Mouse (Mus musculus) hindbrain, embryonic 15.5 days (tissue): ENCODE measurements at regions not wholly inside any gene's neighbourhood (a gene's known extent, or its start where the extent isn't known, plus 50 kb on each side); places are given as distances from the start of the nearest gene placed in this dataset.

Experiments
- ATAC-seq: fragments of 200-750 bp; cut with Nextera tagmentation; 2 replicates; pipeline ENCODE4 v1.8.0; 2017; ENCODE audit warnings: low read depth, moderate number of reproducible peaks, moderate TSS enrichment; ENCODE audit not compliant: low FRiP score
- H3K27ac ChIP-seq: fragments of 300-500 bp; sonication (generic); replicated peaks from 2 replicates; pipeline ENCODE4 v1.5.1; 2015; ENCODE audit warnings: mild to moderate bottlenecking, inconsistent platforms
- H3K27me3 ChIP-seq: fragments of 300-500 bp; sonication (generic); 2 replicates; pipeline ENCODE4 v1.6.1; 2015; ENCODE audit warnings: control low read depth, inconsistent platforms
- H3K36me3 ChIP-seq: fragments of 300-500 bp; sonication (generic); 2 replicates; pipeline ENCODE4 v1.6.1; 2015; ENCODE audit warnings: control low read depth, inconsistent platforms
- H3K4me1 ChIP-seq: fragments of 300-500 bp; sonication (generic); replicated peaks from 2 replicates; pipeline ENCODE4 v1.6.1; 2015; ENCODE audit warnings: control low read depth, inconsistent platforms
- H3K4me2 ChIP-seq: fragments of 300-500 bp; sonication (generic); 2 replicates; pipeline ENCODE4 v1.6.1; 2015; ENCODE audit warnings: moderate library complexity, mild to moderate bottlenecking, inconsistent platforms
- H3K4me3 ChIP-seq: fragments of 300-500 bp; sonication (generic); 2 replicates; pipeline ENCODE4 v1.5.1; 2015; ENCODE audit warnings: mild to moderate bottlenecking, inconsistent platforms
- H3K9ac ChIP-seq: fragments of 300-500 bp; sonication (generic); 2 replicates; pipeline ENCODE4 v1.6.1; 2015; ENCODE audit warnings: inconsistent platforms
- H3K9me3 ChIP-seq: fragments of 300-500 bp; sonication (generic); 2 replicates; pipeline ENCODE4 v1.6.1; 2016; ENCODE audit warnings: control low read depth, inconsistent platforms
- WGBS: fragments of 180-500 bp; shearing (Covaris S2); methylation state at CpG from one replicate; pipeline ENCODE4 v1.1.7; 2015; 5-methylcytosine and 5-hydroxymethylcytosine counted together

GRCm38 (mm10) chr6:117356101-117356500 is 187.8 kb downstream of the Cxcl12 start:
- no peak for ATAC-seq
- H3K4me3 ChIP-seq = no peak overlapping the region
- H3K4me1 ChIP-seq = no peaks in the 10 kb centered on the region
- no peak overlapping the region for H3K27ac ChIP-seq
- H3K27me3 ChIP-seq = no peaks in the 10 kb centered on the region
- H3K4me2 ChIP-seq = no peak overlapping the region
- no peak overlapping the region for H3K9ac ChIP-seq
- 97% methylated on average over 1 of the region's 1 CpGs for WGBS
- no peaks in the 10 kb centered on the region for H3K36me3 ChIP-seq
- H3K9me3 ChIP-seq = no peaks in the 10 kb centered on the region

GRCm38 (mm10) chr6:117359401-117359800 is 191.1 kb downstream of the Cxcl12 start:
- Histone ChIP-seq H3K27me3 (no peaks in the 10 kb centered on the region), H3K36me3 (no peaks in the 10 kb centered on the region), H3K4me3 (no peak overlapping the region), H3K9me3 (no peaks in the 10 kb centered on the region), H3K27ac (no peak overlapping the region), H3K4me2 (no peak overlapping the region), H3K4me1 (no peaks in the 10 kb centered on the region), H3K9ac (no peak overlapping the region)
- 91% methylated on average over 2 of the region's 2 CpGs for WGBS
- ATAC-seq = no peak

- H3K4me2 ChIP-seq = no peak overlapping the region
- ATAC-seq = no peak
- H3K27ac ChIP-seq = no peak overlapping the region
- WGBS = 89% methylated on average over 6 of the region's 6 CpGs
- H3K4me3 ChIP-seq = no peak overlapping the region
- H3K9ac ChIP-seq = no peak overlapping the region
- no peaks in the 10 kb centered on the region for H3K9me3 ChIP-seq
- no peaks in the 10 kb centered on the region for H3K27me3 ChIP-seq
- H3K36me3 ChIP-seq = no peaks in the 10 kb centered on the region
- no peaks in the 10 kb centered on the region for H3K4me1 ChIP-seq
Observed at GRCm38 (mm10) chr6:117366563-117366962, 198.2 kb downstream of the Cxcl12 start.

GRCm38 (mm10) chr6:117375989-117376388 is 207.7 kb downstream of the Cxcl12 start:
- Histone ChIP-seq H3K9ac (no peak overlapping the region), H3K9me3 (no peaks in the 10 kb centered on the region), H3K4me1 (no peaks in the 10 kb centered on the region), H3K4me3 (no peak overlapping the region), H3K27ac (no peak overlapping the region), H3K4me2 (no peak overlapping the region), H3K27me3 (no peaks in the 10 kb centered on the region), H3K36me3 (no peaks in the 10 kb centered on the region)
- 94% methylated on average over 5 of the region's 5 CpGs for WGBS
- no peak for ATAC-seq

GRCm38 (mm10) chr6:117379904-117380303 is 211.6 kb downstream of the Cxcl12 start:
- H3K36me3 ChIP-seq = no peaks in the 10 kb centered on the region
- ATAC-seq = no peak
- no peak overlapping the region for H3K9ac ChIP-seq
- H3K9me3 ChIP-seq = no peaks in the 10 kb centered on the region
- 86% methylated on average over 4 of the region's 4 CpGs for WGBS
- H3K4me3 ChIP-seq = no peak overlapping the region
- H3K4me1 ChIP-seq = no peaks in the 10 kb centered on the region
- H3K4me2 ChIP-seq = no peak overlapping the region
- H3K27me3 ChIP-seq = no peaks in the 10 kb centered on the region
- no peak overlapping the region for H3K27ac ChIP-seq

- no peak for ATAC-seq
- Histone ChIP-seq H3K27me3 (no peaks in the 10 kb centered on the region), H3K36me3 (no peaks in the 10 kb centered on the region), H3K4me1 (no peaks in the 10 kb centered on the region), H3K9me3 (no peaks in the 10 kb centered on the region), H3K4me2 (no peak overlapping the region), H3K27ac (no peak overlapping the region), H3K4me3 (no peak overlapping the region), H3K9ac (no peak overlapping the region)
- WGBS = 87% methylated on average over 7 of the region's 7 CpGs
Observed at GRCm38 (mm10) chr6:117390233-117390848, 222.0 kb downstream of the Cxcl12 start.

- no peak overlapping the region for H3K27ac ChIP-seq
- no peaks in the 10 kb centered on the region for H3K27me3 ChIP-seq
- H3K36me3 ChIP-seq = no peaks in the 10 kb centered on the region
- no peak overlapping the region for H3K4me3 ChIP-seq
- no peaks in the 10 kb centered on the region for H3K4me1 ChIP-seq
- H3K9me3 ChIP-seq = no peaks in the 10 kb centered on the region
- ATAC-seq = no peak
- no peak overlapping the region for H3K4me2 ChIP-seq
- H3K9ac ChIP-seq = no peak overlapping the region
Observed at GRCm38 (mm10) chr6:117393480-117393879, 225.1 kb downstream of the Cxcl12 start.

- H3K4me3 ChIP-seq = no peak overlapping the region
- 76% methylated on average over 11 of the region's 11 CpGs for WGBS
- H3K4me1 ChIP-seq = peaks cover 13% of the 10 kb centered on the region; the same call in 1 of the 2 replicates
- no peak overlapping the region for H3K4me2 ChIP-seq
- no peaks in the 10 kb centered on the region for H3K36me3 ChIP-seq
- no peak for ATAC-seq
- H3K27me3 ChIP-seq = no peaks in the 10 kb centered on the region
- no peaks in the 10 kb centered on the region for H3K9me3 ChIP-seq
- H3K27ac ChIP-seq = no peak overlapping the region
- H3K9ac ChIP-seq = no peak overlapping the region
Observed at GRCm38 (mm10) chr6:117405589-117406311, 237.4 kb downstream of the Cxcl12 start.

GRCm38 (mm10) chr6:117406312-117406595 is 237.9 kb downstream of the Cxcl12 start:
- Histone ChIP-seq H3K9ac (no peak overlapping the region), H3K9me3 (no peaks in the 10 kb centered on the region), H3K36me3 (no peaks in the 10 kb centered on the region), H3K4me2 (no peak overlapping the region), H3K27ac (no peak overlapping the region), H3K4me3 (no peak overlapping the region), H3K4me1 (peaks cover 13% of the 10 kb centered on the region; the same call in 1 of the 2 replicates), H3K27me3 (no peaks in the 10 kb centered on the region)
- WGBS = 83% methylated on average over 4 of the region's 4 CpGs
- ATAC-seq = 0 out of 2 replicates have a peak, but pooled peaks have one; percentile 23

GRCm38 (mm10) chr6:117406757-117407156 is 238.4 kb downstream of the Cxcl12 start:
- H3K36me3 ChIP-seq = no peaks in the 10 kb centered on the region
- no peak overlapping the region for H3K4me2 ChIP-seq
- H3K4me3 ChIP-seq = no peak overlapping the region
- H3K27ac ChIP-seq = no peak overlapping the region
- H3K4me1 ChIP-seq = peaks cover 13% of the 10 kb centered on the region; the same call in 1 of the 2 replicates
- no peak for ATAC-seq
- 55% methylated on average over 9 of the region's 9 CpGs for WGBS
- H3K9me3 ChIP-seq = no peaks in the 10 kb centered on the region
- H3K27me3 ChIP-seq = no peaks in the 10 kb centered on the region
- no peak overlapping the region for H3K9ac ChIP-seq

- no peaks in the 10 kb centered on the region for H3K27me3 ChIP-seq
- H3K9me3 ChIP-seq = no peaks in the 10 kb centered on the region
- H3K27ac ChIP-seq = no peak overlapping the region
- H3K4me1 ChIP-seq = peaks cover 13% of the 10 kb centered on the region; the same call in 1 of the 2 replicates
- 43% methylated on average over 15 of the region's 15 CpGs for WGBS
- H3K4me3 ChIP-seq = no peak overlapping the region
- H3K4me2 ChIP-seq = no peak overlapping the region
- no peak overlapping the region for H3K9ac ChIP-seq
- ATAC-seq = no peak
- no peaks in the 10 kb centered on the region for H3K36me3 ChIP-seq
Observed at GRCm38 (mm10) chr6:117407206-117407858, 239.0 kb downstream of the Cxcl12 start.

- 74% methylated on average over 5 of the region's 5 CpGs for WGBS
Observed at GRCm38 (mm10) chr6:117407953-117408352, 239.6 kb downstream of the Cxcl12 start.

More at GRCm38 (mm10) chr6:117407953-117408352, 239.6 kb downstream of the Cxcl12 start:
- H3K27me3 ChIP-seq = no peaks in the 10 kb centered on the region
- H3K27ac ChIP-seq = no peak overlapping the region
- H3K9me3 ChIP-seq = no peaks in the 10 kb centered on the region
- ATAC-seq = no peak
- no peak overlapping the region for H3K9ac ChIP-seq
- no peak overlapping the region for H3K4me2 ChIP-seq
- no peak overlapping the region for H3K4me3 ChIP-seq
- H3K36me3 ChIP-seq = no peaks in the 10 kb centered on the region
- H3K4me1 ChIP-seq = peaks cover 13% of the 10 kb centered on the region; the same call in 1 of the 2 replicates
